Mouse (Mus musculus) common myeloid progenitor, adult 5-6 weeks (primary cell): ENCODE measurements around the gene Ms4a4d. TPM values are rescaled to one million over a fixed set of nuclear protein-coding genes. Genes with fewer than 3 reads are reported as not detected.

Experiments used
- ATAC-seq: replicated peaks from 2 replicates; pipeline ENCODE4 v1.8.0; 2016; ENCODE audit warnings: low read depth, mild to moderate bottlenecking, moderate TSS enrichment, inconsistent platforms; ENCODE audit not compliant: poor library complexity, severe bottlenecking
- total RNA-seq: library from RNA; stranded (forward); fragments of 200-1000, 187-1606 nt; gene quantifications from 2 replicates; pipeline ENCODE4 v1.2.3, GENCODE M21; 2017

Ms4a4d gene
- total RNA-seq, 1 experiment from 2014 or later = not detected

DNA sequence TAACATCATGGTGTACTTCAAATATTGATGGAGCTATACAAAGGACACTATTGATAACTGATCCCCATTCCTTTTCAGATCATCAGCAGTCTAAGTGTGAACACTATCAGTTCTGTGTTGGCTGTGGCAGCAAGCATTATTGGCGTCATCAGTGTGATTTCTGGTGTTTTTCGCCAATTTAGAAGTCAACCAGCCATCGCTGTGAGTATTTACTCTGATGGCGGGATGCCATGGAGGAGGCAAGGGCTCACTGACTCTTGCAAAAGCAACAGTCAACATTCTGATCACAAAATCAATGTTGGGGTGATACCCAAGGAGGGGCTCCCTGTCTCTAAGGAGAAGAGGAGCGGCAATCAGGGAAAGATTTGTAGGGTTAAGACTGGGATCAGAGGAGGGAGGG lies 18.1 kb downstream of the Ms4a4d start:
- no peak for ATAC-seq

DNA sequence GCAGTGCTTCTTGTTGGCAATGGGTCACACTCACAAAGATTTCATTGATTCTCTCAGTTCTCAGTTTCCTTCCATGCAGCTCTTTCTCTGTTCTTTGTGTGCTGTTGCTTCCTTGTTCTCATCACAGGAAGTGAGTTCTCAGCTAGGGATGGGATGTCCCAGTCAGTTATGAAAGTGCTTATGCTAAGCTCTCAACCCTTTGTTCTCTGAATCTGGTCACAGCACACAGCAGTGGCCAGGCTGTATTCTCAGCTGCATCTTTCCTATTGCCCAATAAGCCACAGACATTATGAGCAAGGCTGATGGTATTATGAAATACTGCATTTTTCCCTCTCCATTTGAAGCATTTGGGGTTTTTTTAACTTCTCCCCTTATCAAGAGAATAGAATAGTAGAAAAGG lies 23.0 kb downstream of the Ms4a4d start:
- ATAC-seq = peak; percentile 97

DNA sequence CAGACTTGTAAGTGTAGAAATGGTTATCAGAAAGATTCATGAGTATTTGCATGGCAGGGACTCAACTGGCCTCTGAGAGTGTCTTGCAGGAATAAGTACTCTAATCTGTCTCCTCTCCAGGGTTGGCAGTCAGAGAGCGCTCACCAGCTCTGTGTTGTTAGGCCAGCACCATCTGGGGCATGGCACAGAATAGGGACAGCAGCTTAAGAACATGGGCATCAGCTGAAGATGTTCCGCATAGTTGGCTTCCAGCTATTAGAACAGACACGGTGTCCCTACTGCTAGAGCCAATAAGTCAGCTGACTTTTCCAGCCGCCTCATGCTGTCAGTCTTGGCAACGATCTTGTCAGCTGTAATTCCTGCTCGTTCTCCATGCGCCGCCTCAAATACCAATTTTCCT lies 38.4 kb downstream of the Ms4a4d start:
- no peak for ATAC-seq

DNA sequence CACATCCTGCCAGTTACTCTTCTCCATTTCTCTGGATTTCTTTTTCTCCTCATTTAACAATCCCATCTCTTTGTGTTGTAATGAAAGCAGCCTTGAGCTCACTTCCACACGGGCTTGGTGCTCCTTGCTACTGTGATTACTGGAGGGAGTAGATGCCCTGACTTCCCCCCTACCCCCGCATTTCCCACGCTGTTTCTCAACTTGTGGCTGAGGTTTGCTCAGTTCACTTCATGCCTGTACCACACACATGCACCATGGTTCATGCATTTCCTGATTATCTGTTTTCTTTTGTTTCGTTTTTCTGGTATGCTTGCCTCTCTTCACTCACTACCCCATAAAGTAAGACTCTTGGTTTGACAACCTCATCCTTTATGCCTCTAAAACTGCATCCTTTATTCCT lies 52.6 kb downstream of the Ms4a4d start:
- peak; percentile 50; the same call in 1 of the 2 replicates for ATAC-seq

DNA sequence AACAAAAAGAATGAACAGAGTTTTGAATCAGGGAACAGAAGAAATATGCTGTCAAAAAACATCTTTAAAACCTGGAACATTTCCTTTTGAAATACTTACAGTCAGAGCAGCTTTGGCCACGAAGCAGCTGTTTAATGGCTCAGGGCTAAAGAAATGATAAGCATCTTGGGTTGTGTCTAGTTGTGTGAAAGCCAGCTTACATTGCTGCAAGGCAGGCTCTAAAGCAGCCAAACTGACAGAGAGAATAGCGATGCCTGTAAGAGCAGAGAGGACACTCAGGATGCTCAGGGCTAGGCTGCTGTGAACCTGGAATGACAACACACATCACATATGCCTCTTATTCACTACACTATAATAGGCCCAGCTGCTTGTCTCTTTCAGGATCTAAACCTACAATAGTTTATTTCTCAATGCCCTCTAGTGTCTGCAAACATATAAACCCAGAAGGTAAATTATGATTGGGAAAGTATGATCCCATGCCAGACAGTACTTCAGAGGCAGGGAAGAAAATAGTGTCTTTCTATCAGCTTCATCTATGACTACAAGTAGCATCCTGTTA lies 53.4 kb downstream of the Ms4a4d start:
- ATAC-seq = no peak

DNA sequence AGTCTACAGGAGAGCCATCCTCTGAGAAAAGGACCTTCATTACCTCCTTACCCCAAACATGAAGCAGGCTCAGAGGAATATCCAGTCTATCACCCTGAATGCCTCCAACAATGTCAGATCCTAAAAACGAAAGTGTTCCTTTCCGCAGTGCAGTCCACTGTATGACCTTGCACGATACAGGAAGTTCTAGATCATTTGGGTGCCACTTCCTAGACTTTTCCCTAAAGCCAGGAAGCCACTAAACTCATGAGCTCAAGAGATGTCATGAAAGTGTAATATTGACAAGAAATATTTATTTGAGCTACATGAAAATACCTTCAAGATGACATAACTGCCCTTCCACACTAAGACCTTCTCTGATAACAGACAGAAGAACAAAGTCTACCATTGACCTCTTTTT lies 64.7 kb downstream of the Ms4a4d start:
- ATAC-seq = no peak

DNA sequence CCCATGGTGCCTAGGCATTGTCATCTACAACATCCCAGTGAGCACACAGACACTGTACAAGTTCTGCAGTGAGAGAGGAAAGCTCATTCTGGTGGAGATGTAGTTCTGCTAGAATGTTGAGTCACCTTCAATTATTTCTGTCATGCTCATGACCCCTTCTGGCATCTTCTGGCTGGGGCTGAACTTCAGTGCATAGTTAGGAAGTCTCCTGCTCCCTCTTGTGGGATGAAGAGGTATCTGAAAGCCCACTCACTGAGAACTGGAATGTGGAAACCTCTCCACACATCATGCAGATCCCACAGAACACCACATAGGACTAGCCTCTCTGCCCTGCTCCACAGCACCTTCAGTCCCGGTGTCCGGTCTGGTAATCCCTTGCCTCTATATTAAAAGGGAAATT lies 65.4 kb downstream of the Ms4a4d start:
- peak; percentile 96 for ATAC-seq

DNA sequence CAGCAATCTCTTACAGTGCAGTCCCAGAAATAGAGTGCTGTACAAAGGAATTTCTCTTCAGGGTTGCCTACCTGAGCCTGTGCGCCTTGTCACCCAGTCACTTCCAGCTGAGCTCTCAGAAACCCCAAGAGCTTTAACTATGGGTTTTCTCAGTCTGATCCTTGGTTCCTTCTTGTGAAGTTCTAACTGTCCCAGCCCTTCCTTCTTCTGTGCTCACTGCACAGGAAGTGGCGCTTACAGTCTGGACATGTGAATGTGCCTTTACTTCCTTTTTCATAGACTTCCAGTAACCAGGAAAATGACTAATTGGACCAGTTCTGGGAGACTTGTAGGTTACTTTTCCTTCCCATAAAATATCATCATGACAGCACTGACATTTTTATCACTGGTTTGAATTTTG lies 68.0 kb downstream of the Ms4a4d start, which contains the start of gene Ms4a6d:
Ms4a6d (minus strand) TSS at position 247 of the 400 bp plus-strand sequence.
- 0 out of 2 replicates have a peak, but pooled peaks have one; percentile 13 for ATAC-seq

Other genes with a start within 250 kb of the Ms4a4d start
- gene Ms4a14, start 222.3 kb upstream of the Ms4a4d start, total RNA-seq = not detected in 2 replicates
- gene Ms4a7, start 200.7 kb upstream of the Ms4a4d start, total RNA-seq = 0.09 TPM in 1 of 2 replicates, not detected in the other
- not detected in 2 replicates for gene Ms4a4a, start 161.3 kb upstream of the Ms4a4d start, total RNA-seq
- 7.3 and 25.8 TPM in 2 replicates for gene Ms4a4c, start 132.0 kb upstream of the Ms4a4d start, total RNA-seq
- 3.1 and 10.3 TPM in 2 replicates for gene Ms4a4b, start 93.2 kb upstream of the Ms4a4d start, total RNA-seq
- 108 and 113 TPM in 2 replicates for gene Ms4a6c, start 67.4 kb upstream of the Ms4a4d start, total RNA-seq
- 1.7 and 2.1 TPM in 2 replicates for gene Gm8369, start 50.9 kb upstream of the Ms4a4d start, total RNA-seq
- gene Ms4a6b, start 20.3 kb upstream of the Ms4a4d start, total RNA-seq = 13.9 and 26.6 TPM in 2 replicates
- gene Ms4a6d, start 68.0 kb downstream of the Ms4a4d start, total RNA-seq = 0.82 TPM in 1 of 2 replicates, not detected in the other
- gene Ms4a2, start 86.9 kb downstream of the Ms4a4d start, total RNA-seq = 54.6 and 59.7 TPM in 2 replicates
- gene Ms4a3, start 104.0 kb downstream of the Ms4a4d start, total RNA-seq = 31.1 and 41.7 TPM in 2 replicates
- gene Oosp2, start 123.8 kb downstream of the Ms4a4d start, total RNA-seq = 2.7 TPM in 1 of 2 replicates, not detected in the other
- 7.4 and 12.8 TPM in 2 replicates for gene Oosp1, start 154.3 kb downstream of the Ms4a4d start, total RNA-seq
- not detected in 2 replicates for gene Oosp3, start 160.3 kb downstream of the Ms4a4d start, total RNA-seq
- not detected in 2 replicates for gene Gif, start 210.8 kb downstream of the Ms4a4d start, total RNA-seq
- 89.0 and 118 TPM in 2 replicates for gene Mrpl16, start 233.6 kb downstream of the Ms4a4d start, total RNA-seq